Mouse (Mus musculus): ENCODE data around the gene Gm49661.

DNA sequence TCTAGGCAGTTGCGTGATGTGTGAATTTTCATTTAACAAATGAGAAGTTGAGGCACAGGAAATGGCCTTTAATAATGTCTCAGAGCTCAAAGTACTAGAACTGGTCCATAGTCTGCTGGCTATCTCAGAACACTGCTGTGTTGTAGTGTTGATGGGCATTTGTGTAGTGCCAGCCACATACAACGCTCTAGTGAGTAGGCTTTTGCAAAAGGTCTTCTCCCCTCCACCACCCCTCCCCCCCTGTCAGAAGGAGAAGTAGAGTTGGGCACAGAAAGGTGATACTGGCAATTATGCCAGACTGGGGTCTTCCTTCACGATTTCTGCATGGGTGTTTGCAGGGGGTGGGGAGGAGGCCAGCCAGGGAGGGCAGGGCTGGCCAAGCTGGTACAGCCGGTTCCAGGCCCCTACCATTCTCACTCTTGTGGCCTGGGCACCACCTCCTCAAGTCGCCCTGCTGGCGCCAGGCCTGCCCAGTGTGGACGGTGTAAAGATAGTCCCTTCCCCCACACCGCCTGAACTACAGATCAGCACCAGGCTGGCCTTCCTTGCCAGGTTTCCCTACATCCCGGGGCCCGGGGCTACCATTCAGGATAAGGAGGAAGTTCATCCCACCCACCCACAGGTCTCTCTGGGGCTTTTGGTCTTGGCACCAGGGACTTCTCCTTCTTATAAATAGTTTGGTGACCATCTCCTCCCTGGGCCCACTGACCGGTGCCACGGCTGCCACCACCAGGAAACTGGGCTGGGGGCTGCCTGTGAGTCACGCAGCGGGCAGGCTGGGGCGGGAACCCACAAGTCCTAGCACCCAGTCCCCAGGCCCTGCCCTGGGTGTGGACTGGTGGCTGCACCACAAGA lies 12.6 kb upstream of the Gm49661 start:
- TF ChIP-seq CTCF (IDR thresholded peaks at IDR 0.05; ENCODE audit: low read depth) (no peak), EP300 (optimal IDR thresholded peaks at IDR 0.05) (no peak)
